Mouse (Mus musculus) adrenal gland, adult 18-20 months (tissue): ENCODE results near the gene Edem1. TPM values are rescaled to one million over a fixed set of nuclear protein-coding genes. Genes with fewer than 3 reads are reported as not detected.
"Not testable (repeated sequence)": the region's sequence is repeated elsewhere in the genome, so short reads cannot be mapped to it uniquely, and the experiment has no call there.

ENCODE experiments used
- DNase-seq, 2 experiments: peaks; one replicate each; pipeline ENCODE4 v3.0.0; 2021 to 2022; ENCODE audit warnings: low spot score in 2 of 2
- total RNA-seq, 2 experiments: library from RNA; stranded (reverse); gene quantifications; 1 replicate in 1 of 2; 2 replicates in 1 of 2; pipeline ENCODE4 v1.2.3; 2021

Gene Edem1
- total RNA-seq, 2 experiments from 2014 or later: 45.3 to 49.3 TPM

- peak in 1 of 2 experiments; percentile 58 for DNase-seq
These were observed 431 bp downstream of the Edem1 start for GRCm38 (mm10) chr6:108828872-108829271.

GRCm38 (mm10) chr6:108829386-108830370, 1.2 kb downstream of the Edem1 start:
- DNase-seq: peak; percentile 22 to 35

- no peak for DNase-seq
These were observed 3.7 kb downstream of the Edem1 start for GRCm38 (mm10) chr6:108832170-108832569.

- no peak for DNase-seq
These were observed 4.5 kb downstream of the Edem1 start for GRCm38 (mm10) chr6:108832989-108833388.

- no peak for DNase-seq
These were observed 5.7 kb downstream of the Edem1 start for GRCm38 (mm10) chr6:108833963-108834697.

GRCm38 (mm10) chr6:108835765-108836691, 7.6 kb downstream of the Edem1 start:
- DNase-seq: peak in 1 of 2 experiments; percentile 18

GRCm38 (mm10) chr6:108837081-108837480, 8.6 kb downstream of the Edem1 start:
- DNase-seq: no peak

- no peak for DNase-seq
These were observed 9.5 kb downstream of the Edem1 start for GRCm38 (mm10) chr6:108837958-108838357.

GRCm38 (mm10) chr6:108839432-108839831, 11.0 kb downstream of the Edem1 start:
- DNase-seq: no peak

GRCm38 (mm10) chr6:108840861-108841640, 12.6 kb downstream of the Edem1 start:
- no peak for DNase-seq

- no peak for DNase-seq
These were observed 15.2 kb downstream of the Edem1 start for GRCm38 (mm10) chr6:108843664-108844063.

- DNase-seq: no peak
These were observed 15.7 kb downstream of the Edem1 start for GRCm38 (mm10) chr6:108844093-108844492.

GRCm38 (mm10) chr6:108844771-108845170, 16.3 kb downstream of the Edem1 start:
- DNase-seq: no peak

GRCm38 (mm10) chr6:108852088-108852670, 23.7 kb downstream of the Edem1 start:
- DNase-seq: no peak

- DNase-seq: no peak
These were observed 24.5 kb downstream of the Edem1 start for GRCm38 (mm10) chr6:108852986-108853385.

GRCm38 (mm10) chr6:108858583-108858982, 30.1 kb downstream of the Edem1 start:
- no peak for DNase-seq

- no peak for DNase-seq
These were observed 32.8 kb downstream of the Edem1 start for GRCm38 (mm10) chr6:108861226-108861625.

GRCm38 (mm10) chr6:108862548-108862947, 34.1 kb downstream of the Edem1 start:
- no peak for DNase-seq

- DNase-seq: no peak
These were observed 37.9 kb downstream of the Edem1 start for GRCm38 (mm10) chr6:108866317-108866716.

- DNase-seq: not testable (repeated sequence)
These were observed 40.6 kb downstream of the Edem1 start for GRCm38 (mm10) chr6:108869031-108869430.
